Mouse (Mus musculus): ENCODE measurements around the gene Clip1.

- TF ChIP-seq CTCF (IDR thresholded peaks at IDR 0.05; ENCODE audit: low read depth) (no peak), EP300 (IDR thresholded peaks at IDR 0.05; ENCODE audit: low read depth) (no peak)
Observed at GRCm38 (mm10) chr5:123657651-123658050, 26.8 kb downstream of the Clip1 start.
